Mouse (Mus musculus) G1E (cell line): ENCODE data around the gene Efna2.

Source experiments
- CTCF ChIP-seq: IDR thresholded peaks from 2 replicates; pipeline ENCODE4 v1.5.1; 2012; ENCODE audit warnings: low read depth, low read length, inconsistent platforms, mixed read lengths
- GATA1 ChIP-seq: IDR thresholded peaks from 2 replicates; pipeline ENCODE4 v1.6.1; 2012; ENCODE audit warnings: borderline replicate concordance, low read length, inconsistent platforms, mixed read lengths

- no peak for TF ChIP-seq GATA1
- TF ChIP-seq CTCF = no peak
Observed at GRCm38 (mm10) chr10:80200485-80200884, 21.2 kb downstream of the Efna2 start.
